In the genomic region with DNA sequence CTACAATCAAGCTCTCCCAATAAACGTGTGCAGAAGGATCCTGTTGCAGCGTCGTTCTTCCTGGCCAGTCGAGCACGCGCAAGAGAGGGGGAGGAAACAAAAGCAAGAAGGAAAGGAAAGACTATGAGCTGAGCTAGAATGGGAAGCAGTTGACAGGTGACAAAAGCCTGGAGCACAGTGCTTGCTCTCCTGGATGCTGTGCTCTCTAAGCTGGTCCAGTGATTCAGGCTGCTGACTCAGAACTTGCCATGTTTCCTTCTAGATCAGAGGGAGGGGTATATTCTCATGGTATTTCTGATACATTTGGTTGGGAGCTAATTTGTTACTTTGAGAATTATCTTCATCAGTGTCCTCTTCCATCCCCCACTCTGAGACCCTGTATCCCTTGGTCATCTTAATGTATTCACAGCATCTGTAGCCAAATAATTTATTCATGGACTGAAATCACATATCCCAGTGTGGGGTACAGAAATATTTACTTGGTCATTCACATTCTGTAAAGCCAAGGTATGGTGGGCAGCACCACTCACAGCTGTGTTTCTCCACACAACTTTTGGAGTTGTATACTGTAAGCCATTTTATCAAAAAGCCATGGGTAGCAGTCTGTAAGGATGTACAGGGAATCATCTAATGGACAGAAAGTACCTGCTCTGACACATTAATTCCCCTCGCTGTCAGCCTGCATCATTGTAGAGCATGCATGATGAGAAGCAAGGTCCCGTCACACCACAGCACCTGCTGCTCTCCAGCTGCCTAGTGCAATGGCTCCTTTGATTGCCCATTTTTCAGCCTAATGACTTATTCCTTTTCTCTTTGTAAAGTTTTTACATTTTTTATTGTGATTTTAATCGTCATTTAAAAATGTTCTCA, we compare ENCODE assay signal across 16 mouse cellular contexts.
A peak's percentile ranks its signal among the peaks of the same experiment; 100 is the strongest.
DNase-seq lines count a peak whose midpoint lies in the region; ATAC-seq and TF ChIP-seq lines count a peak whose summit lies in the region.
"Had no signal": no experiment of that assay in that cellular context is flagged by ENCODE, and none has a peak within 500 bp of the region (broad histone marks: within the 10 kb centered on the region; RNA-seq: fewer than 3 reads in every experiment).

No protein-coding gene starts in this region.

- ATAC-seq in forebrain, embryonic 14.5 days, result no peak
- no peak; the same call in 1 of the 2 replicates for ATAC-seq in forebrain, postnatal 0 days
- peak; percentile 79 for ATAC-seq in hindbrain, embryonic 12.5 days (ENCODE audit: low FRiP score)
- ATAC-seq in midbrain, embryonic 14.5 days (ENCODE audit: low FRiP score, low TSS enrichment), result peak; percentile 77; the same call in 1 of the 2 replicates
- no peak for ATAC-seq in frontal cortex, adult (ENCODE audit: low TSS enrichment)
- ATAC-seq in intestine, postnatal 0 days, result no peak

- no peaks in the 10 kb centered on the region for H3K27me3 ChIP-seq in forebrain, embryonic 14.5 days (replicated peaks; ENCODE audit: control insufficient read depth, insufficient read depth, low read length)
- H3K27me3 ChIP-seq in forebrain, postnatal 0 days (ENCODE audit: insufficient read depth, low read length), result no peaks in the 10 kb centered on the region
- H3K27me3 ChIP-seq in hindbrain, embryonic 12.5 days, result no peaks in the 10 kb centered on the region
- no peaks in the 10 kb centered on the region for H3K27me3 ChIP-seq in midbrain, embryonic 14.5 days (ENCODE audit: control insufficient read depth, insufficient read depth, low read length)
- H3K27me3 ChIP-seq in intestine, postnatal 0 days (replicated peaks; ENCODE audit: control insufficient read depth, insufficient read depth, low read length), result no peaks in the 10 kb centered on the region
- H3K27me3 ChIP-seq: neural tube, embryonic 12.5 days had no signal

- H3K36me3 ChIP-seq in forebrain, embryonic 14.5 days (ENCODE audit: control insufficient read depth, insufficient read depth, low read length), result no peaks in the 10 kb centered on the region
- no peaks in the 10 kb centered on the region for H3K36me3 ChIP-seq in forebrain, postnatal 0 days (ENCODE audit: insufficient read depth)
- H3K36me3 ChIP-seq in hindbrain, embryonic 12.5 days, result no peaks in the 10 kb centered on the region
- H3K36me3 ChIP-seq in midbrain, embryonic 14.5 days (ENCODE audit: control insufficient read depth, insufficient read depth, low read length), result no peaks in the 10 kb centered on the region
- no peaks in the 10 kb centered on the region for H3K36me3 ChIP-seq in intestine, postnatal 0 days (ENCODE audit: control insufficient read depth, insufficient read depth)
- H3K36me3 ChIP-seq: neural tube, embryonic 12.5 days had no signal

- H3K27ac ChIP-seq in forebrain, embryonic 14.5 days (ENCODE audit: low read depth, low read length), result no peak overlapping the region
- no peak overlapping the region for H3K27ac ChIP-seq in forebrain, postnatal 0 days (ENCODE audit: low read depth, low read length)
- H3K27ac ChIP-seq in hindbrain, embryonic 12.5 days, result no peak overlapping the region
- no peak overlapping the region for H3K27ac ChIP-seq in midbrain, embryonic 14.5 days (replicated peaks; ENCODE audit: low read depth, low read length)
- H3K27ac ChIP-seq in intestine, postnatal 0 days (ENCODE audit: low read depth, low read length), result no peak overlapping the region
- H3K27ac ChIP-seq: gastrocnemius, adult 2 months; neural tube, embryonic 12.5 days; stomach, postnatal 0 days had no signal

- no peak overlapping the region for H3K4me3 ChIP-seq in forebrain, embryonic 14.5 days (ENCODE audit: low read depth, low read length)
- no peak overlapping the region for H3K4me3 ChIP-seq in forebrain, postnatal 0 days (ENCODE audit: low read depth, low read length)
- H3K4me3 ChIP-seq in hindbrain, embryonic 12.5 days, result no peak overlapping the region
- no peak overlapping the region for H3K4me3 ChIP-seq in midbrain, embryonic 14.5 days (replicated peaks; ENCODE audit: low read depth, low read length)
- H3K4me3 ChIP-seq in intestine, postnatal 0 days (ENCODE audit: low read depth, low read length), result no peak overlapping the region
- H3K4me3 ChIP-seq: gastrocnemius, adult 2 months; neural tube, embryonic 12.5 days had no signal

- no peak overlapping the region for H3K9ac ChIP-seq in forebrain, embryonic 14.5 days (ENCODE audit: low read length)
- H3K9ac ChIP-seq in forebrain, postnatal 0 days, result no peak overlapping the region
- no peak overlapping the region for H3K9ac ChIP-seq in hindbrain, embryonic 12.5 days
- H3K9ac ChIP-seq in midbrain, embryonic 14.5 days (replicated peaks; ENCODE audit: low read length), result no peak overlapping the region
- no peak overlapping the region for H3K9ac ChIP-seq in intestine, postnatal 0 days (ENCODE audit: low read depth, low read length)
- H3K9ac ChIP-seq: neural tube, embryonic 12.5 days had no signal

- H3K4me2 ChIP-seq in forebrain, embryonic 14.5 days (ENCODE audit: low read length), result no peak overlapping the region
- no peak overlapping the region for H3K4me2 ChIP-seq in forebrain, postnatal 0 days (ENCODE audit: low read depth)
- H3K4me2 ChIP-seq in hindbrain, embryonic 12.5 days (replicated peaks), result no peak overlapping the region
- no peak overlapping the region for H3K4me2 ChIP-seq in midbrain, embryonic 14.5 days (ENCODE audit: low read length)
- H3K4me2 ChIP-seq in intestine, postnatal 0 days (replicated peaks; ENCODE audit: low read depth), result no peak overlapping the region
- H3K4me2 ChIP-seq: neural tube, embryonic 12.5 days had no signal

- peak; percentile 20 for DNase-seq in forebrain, embryonic 14.5 days (ENCODE audit: low spot score)
- no peak for DNase-seq in forebrain, postnatal 0 days
- DNase-seq in MN1 (ENCODE audit: low spot score), result peak; percentile 78
- peak; percentile 61 for DNase-seq in midbrain, embryonic 14.5 days
- DNase-seq: cerebellum, postnatal 36 days; gastrocnemius, adult 2 months; kidney, adult 18-20 months; kidney, postnatal 14 days; lung, adult 2 months; lung, postnatal 36 days; right cerebral cortex, postnatal 25 days had no signal

- no peaks in the 10 kb centered on the region for H3K9me3 ChIP-seq in forebrain, embryonic 14.5 days (replicated peaks; ENCODE audit: control insufficient read depth, low read length)
- no peaks in the 10 kb centered on the region for H3K9me3 ChIP-seq in forebrain, postnatal 0 days (ENCODE audit: low read length)
- H3K9me3 ChIP-seq in hindbrain, embryonic 12.5 days (replicated peaks), result no peaks in the 10 kb centered on the region
- no peaks in the 10 kb centered on the region for H3K9me3 ChIP-seq in midbrain, embryonic 14.5 days (ENCODE audit: control insufficient read depth, low read length)
- no peaks in the 10 kb centered on the region for H3K9me3 ChIP-seq in intestine, postnatal 0 days (ENCODE audit: control insufficient read depth)
- H3K9me3 ChIP-seq: neural tube, embryonic 12.5 days had no signal

- TF ChIP-seq CTCF in forebrain, postnatal 0 days (IDR thresholded peaks at IDR 0.05; ENCODE audit: low read depth), result no peak
- TF ChIP-seq CTCF in intestine, postnatal 0 days (IDR thresholded peaks at IDR 0.05; ENCODE audit: low read depth), result no peak

- no peaks in the 10 kb centered on the region for H3K4me1 ChIP-seq in forebrain, embryonic 14.5 days (ENCODE audit: control insufficient read depth, insufficient read depth, low read length)
- peaks cover 7% of the 10 kb centered on the region; the same call in 1 of the 2 replicates for H3K4me1 ChIP-seq in forebrain, postnatal 0 days (ENCODE audit: insufficient read depth)
- H3K4me1 ChIP-seq in hindbrain, embryonic 12.5 days, result no peaks in the 10 kb centered on the region
- H3K4me1 ChIP-seq in midbrain, embryonic 14.5 days (ENCODE audit: control insufficient read depth, insufficient read depth, low read length), result peaks cover 4% of the 10 kb centered on the region; the same call in 1 of the 2 replicates
- no peaks in the 10 kb centered on the region for H3K4me1 ChIP-seq in intestine, postnatal 0 days (replicated peaks; ENCODE audit: control insufficient read depth, insufficient read depth, low read length)
- H3K4me1 ChIP-seq: neural tube, embryonic 12.5 days had no signal

- 83% methylated on average over 9 of the region's 9 CpGs for WGBS in forebrain, embryonic 14.5 days
- 74% methylated on average over 9 of the region's 9 CpGs for WGBS in forebrain, postnatal 0 days
- 85% methylated on average over 9 of the region's 9 CpGs for WGBS in hindbrain, embryonic 12.5 days
- 72% methylated on average over 9 of the region's 9 CpGs for WGBS in midbrain, embryonic 14.5 days
- WGBS in intestine, postnatal 0 days, result 78% methylated on average over 9 of the region's 9 CpGs

Comparison
In these comparisons a context has a peak if more than half of its experiments do, and no peak if none do; other contexts are left out.
1. ATAC-seq: peak in hindbrain, embryonic 12.5 days (single experiment) and midbrain, embryonic 14.5 days (single experiment); none in forebrain, embryonic 14.5 days (single experiment), forebrain, postnatal 0 days (single experiment), frontal cortex, adult (single experiment) and intestine, postnatal 0 days (single experiment).